Mouse (Mus musculus): ENCODE data around the gene Hydin.
A peak's percentile ranks its signal among the peaks of the same experiment; 100 is the strongest.
"Not testable (repeated sequence)": the region's sequence is repeated elsewhere in the genome, so short reads cannot be mapped to it uniquely, and the experiment has no call there.

The Hydin gene

GRCm38 (mm10) chr8:110522985-110523384, 256.2 kb downstream of the Hydin start:
- no peak for DNase-seq (ENCODE audit: low spot score)

- no peak for DNase-seq (ENCODE audit: low spot score)
Measured at GRCm38 (mm10) chr8:110525229-110525628, 258.5 kb downstream of the Hydin start.

GRCm38 (mm10) chr8:110530008-110530762, 263.4 kb downstream of the Hydin start:
- DNase-seq (ENCODE audit: low spot score) = no peak

GRCm38 (mm10) chr8:110533781-110534180, 267.0 kb downstream of the Hydin start:
- DNase-seq (ENCODE audit: low spot score) = no peak

DNA sequence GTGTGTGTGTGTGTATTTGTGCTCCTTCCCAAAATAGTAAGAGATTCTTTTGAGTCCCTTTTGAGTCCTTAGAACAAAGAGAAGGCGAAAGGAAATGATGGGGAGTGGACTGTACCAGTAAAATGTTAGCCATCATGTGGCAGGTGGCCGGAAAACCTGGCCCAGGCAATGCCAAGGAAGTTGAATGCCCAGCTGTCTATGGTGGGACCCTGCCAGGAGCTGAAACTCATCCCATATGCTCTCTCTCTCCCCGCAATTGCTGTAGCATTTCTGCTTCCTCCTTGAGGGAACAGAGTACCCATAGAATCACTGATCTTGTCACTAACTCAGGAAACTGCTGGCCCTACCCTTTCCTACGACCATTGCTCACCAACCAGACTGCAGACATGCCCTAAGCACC, 271.1 kb downstream of the Hydin start:
- no peak for DNase-seq (ENCODE audit: low spot score)

- DNase-seq (ENCODE audit: low spot score) = no peak
Measured at GRCm38 (mm10) chr8:110550343-110550742, 283.6 kb downstream of the Hydin start.

- DNase-seq (ENCODE audit: low spot score) = not testable (repeated sequence)
Measured at GRCm38 (mm10) chr8:110552111-110552510, 285.3 kb downstream of the Hydin start.

- no peak for DNase-seq (ENCODE audit: low spot score)
Measured at GRCm38 (mm10) chr8:110592641-110593040, 325.9 kb downstream of the Hydin start.

DNA sequence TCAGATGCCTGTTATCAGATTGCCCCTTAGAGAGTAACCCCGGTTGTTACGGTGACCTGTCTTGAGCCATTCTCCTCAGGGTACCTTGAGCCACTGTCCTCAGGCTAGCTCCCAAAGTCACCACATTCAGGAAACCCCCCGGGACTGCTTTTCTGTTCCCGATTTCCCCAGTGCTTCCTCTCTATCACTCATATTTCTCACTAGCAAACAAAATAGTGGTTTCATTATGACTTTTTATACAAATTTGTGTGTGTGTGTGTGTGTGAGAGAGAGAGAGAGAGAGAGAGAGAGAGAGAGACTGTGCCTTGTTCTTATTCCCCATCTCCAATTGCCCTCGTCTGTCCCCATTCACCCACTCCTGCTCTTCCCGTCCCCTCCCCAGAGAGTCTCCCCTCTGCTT, 327.4 kb downstream of the Hydin start:
- no peak for DNase-seq (ENCODE audit: low spot score)

GRCm38 (mm10) chr8:110604556-110604955, 337.8 kb downstream of the Hydin start:
- no peak for DNase-seq (ENCODE audit: low spot score)

- no peak for DNase-seq (ENCODE audit: low spot score)
Measured at GRCm38 (mm10) chr8:110605401-110606015, 338.7 kb downstream of the Hydin start.

DNA sequence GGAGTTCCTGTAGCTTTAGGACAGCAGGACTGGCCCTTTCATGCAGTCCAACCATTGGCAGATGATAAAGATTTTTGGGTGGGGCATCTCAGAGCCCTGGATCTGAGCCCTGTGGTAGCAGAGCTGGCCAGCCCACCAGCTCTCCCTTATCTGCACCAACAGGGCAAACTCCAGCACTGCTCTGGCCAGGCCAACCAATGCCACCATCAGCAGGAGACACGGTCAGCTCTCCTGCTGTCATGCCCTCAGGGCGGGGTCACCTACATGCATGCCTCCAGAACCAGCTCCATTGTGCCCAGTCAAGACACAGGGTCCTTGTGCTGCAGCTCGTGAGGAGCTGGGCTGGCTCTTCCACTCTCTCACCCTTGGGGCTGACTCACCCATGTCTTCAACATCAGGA, 349.0 kb downstream of the Hydin start:
- DNase-seq (ENCODE audit: low spot score) = no peak

DNA sequence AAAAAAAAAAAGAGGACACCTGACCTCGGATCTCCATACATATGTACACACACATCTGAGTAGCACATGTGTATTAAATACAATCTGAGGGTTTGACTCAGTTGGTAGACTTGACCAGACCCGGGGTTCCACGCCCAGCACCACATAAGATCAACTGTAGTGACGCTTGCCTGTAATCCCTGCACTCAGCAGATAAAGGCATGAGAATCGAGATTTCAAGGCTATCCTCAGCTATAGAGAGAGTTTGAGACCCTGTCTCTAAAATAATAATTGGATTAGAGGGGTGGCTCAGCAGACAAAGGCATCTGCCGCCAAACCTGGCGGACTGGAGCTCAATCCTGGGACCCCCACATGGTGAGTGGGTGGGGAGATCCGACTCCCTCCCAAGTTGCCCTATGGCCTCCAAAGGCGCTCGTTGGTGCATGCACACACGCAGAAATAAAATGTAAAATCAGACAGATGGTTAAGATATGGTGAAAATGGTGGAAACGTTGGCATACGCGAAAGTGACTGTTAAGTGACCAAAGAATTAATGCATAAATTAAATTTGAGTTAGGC, 351.1 kb downstream of the Hydin start:
- DNase-seq (ENCODE audit: low spot score) = no peak

DNA sequence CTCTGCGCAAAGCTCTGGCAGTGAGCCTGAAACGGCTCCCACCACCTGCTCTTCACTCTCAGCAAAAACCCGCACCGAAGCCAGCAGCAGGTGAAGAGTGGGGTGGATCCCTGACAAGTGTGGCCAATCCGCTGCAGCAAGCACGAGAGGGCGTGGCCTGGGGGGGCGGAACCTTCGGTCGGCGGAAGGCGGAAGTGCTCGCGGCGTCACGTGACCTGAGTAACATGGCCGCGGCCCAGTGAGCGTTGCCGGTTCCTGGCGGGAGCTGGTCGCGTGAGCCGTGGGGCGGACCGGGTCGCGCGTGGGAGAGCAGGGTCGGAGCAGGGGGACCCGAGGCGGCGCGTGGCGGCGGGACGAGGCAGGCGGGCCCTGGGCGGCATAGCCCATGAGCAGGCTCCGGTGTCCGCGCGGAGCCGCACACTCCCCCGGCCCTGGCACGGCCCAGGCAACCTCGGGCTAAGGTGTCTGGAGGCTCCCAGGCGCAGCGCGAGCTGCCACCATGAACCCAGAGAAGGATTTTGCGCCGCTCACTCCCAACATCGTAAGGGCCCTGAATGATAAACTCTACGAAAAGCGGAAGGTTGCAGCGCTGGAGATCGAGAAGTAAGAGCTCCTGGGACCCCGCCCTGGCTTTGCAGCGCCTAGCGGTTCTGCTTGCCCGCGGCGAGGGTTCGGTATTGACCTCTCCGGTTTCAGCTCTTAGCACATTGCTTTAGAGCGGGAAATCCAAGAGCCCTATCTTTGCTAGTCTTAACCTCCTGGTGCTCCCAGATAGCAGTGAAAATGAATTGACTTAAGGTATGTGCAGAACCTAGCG, 351.8 kb downstream of the Hydin start, which contains the start of gene Vac14:
Vac14 (plus strand) TSS at position 195 of the 817 bp plus-strand sequence.
- peak; percentile 95 for DNase-seq (ENCODE audit: low spot score)

GRCm38 (mm10) chr8:110619208-110619574, 352.4 kb downstream of the Hydin start:
- DNase-seq (ENCODE audit: low spot score) = no peak

DNA sequence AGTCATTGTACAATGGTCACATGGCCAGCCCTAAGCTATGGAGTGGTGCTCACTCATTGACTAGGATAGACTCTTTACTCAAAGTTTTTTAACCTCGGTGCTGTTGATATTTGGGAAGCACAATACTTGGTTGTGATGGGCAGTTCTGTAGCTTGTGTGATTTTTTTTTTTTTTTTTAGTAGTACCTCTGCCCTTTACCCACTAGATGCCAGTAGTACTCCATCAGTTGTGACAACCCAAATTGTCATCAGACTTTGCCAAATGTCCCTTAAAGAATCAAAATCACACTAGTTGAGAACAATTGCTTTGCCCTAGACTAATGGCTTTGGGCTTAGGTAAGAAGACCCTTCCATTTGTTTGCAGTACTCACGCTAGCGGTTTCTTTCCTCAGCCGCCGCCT, 353.1 kb downstream of the Hydin start:
- peak; percentile 26 for DNase-seq (ENCODE audit: low spot score)

- DNase-seq (ENCODE audit: low spot score) = no peak
Measured at GRCm38 (mm10) chr8:110626431-110626830, 359.7 kb downstream of the Hydin start.

DNA sequence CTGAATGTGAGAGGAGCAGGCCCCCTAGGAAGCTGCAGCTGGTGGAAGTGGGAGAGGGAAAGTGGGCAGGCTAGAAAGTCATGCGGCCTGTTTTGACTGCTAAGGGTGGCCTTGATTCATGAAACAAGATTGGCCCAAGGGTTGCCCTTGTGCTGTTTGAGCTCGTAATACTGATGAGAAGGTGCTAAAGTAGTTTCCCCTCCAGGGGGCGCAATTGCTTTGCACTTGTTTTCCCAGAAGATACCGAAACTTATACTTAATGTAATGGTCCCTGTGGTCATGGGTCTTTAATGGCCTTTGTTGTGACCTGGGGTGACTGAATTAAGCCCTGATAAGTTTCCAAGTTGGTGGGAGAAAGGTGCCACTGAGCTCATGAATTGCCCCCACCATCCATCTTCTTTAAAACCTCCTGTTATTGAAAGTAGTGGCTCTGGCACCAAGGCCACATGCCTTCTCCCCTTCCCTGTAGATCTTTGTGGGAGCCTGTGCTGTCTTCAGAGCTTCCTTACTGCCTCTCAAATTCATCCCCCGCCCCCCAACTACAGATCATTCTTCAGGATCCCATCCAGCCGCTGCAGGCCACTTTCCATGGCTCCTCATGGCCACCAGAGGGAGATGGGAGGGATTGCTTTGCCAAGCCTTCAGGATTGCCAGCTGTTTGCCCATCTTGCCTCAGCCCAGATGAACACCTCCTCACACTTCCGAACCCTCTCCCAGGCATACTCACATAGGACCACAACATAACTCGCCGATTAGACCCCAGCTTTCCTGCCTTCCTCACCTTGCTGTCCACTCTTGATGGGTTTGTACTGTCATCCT, 362.7 kb downstream of the Hydin start:
- peak; percentile 68 for DNase-seq (ENCODE audit: low spot score)

DNA sequence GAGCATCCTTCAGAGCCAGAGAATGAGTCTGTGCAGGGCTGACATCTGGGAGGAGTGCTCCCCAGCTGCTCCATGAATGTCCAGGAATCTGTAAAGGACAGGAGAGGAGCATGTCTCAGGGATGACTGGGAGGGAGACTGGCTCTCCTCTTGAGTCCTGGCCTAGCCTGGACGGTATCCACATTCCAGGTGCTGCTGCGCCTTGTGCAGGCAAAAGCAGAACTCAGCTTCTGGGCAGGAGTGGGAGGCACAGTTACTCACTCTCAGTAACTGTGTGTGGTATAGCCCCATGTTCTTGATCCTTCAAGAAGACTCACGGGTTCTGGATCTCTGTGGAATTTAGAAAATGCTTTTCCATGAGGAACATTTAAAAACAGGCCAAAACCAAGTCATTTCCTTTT, 363.3 kb downstream of the Hydin start:
- DNase-seq (ENCODE audit: low spot score) = no peak

- no peak for DNase-seq (ENCODE audit: low spot score)
Measured at GRCm38 (mm10) chr8:110630571-110631071, 363.8 kb downstream of the Hydin start.

DNA sequence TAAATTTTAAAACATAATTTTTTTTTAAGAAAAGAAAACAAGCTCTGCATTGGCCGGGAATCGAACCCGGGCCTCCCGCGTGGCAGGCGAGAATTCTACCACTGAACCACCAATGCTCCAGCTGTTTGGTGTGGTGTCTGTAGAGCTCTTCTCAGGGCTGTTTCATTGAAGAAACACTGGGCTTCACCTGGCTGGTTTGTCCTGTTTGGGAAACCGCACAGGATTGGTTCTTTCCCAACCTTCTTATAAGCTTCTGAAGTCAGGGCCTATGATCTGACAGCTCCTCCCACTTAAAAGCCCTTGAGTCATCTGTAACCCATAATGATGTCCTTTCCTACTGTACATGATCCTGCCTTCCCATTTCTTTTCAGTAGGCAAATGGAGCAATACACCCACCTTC, 364.4 kb downstream of the Hydin start:
- no peak for DNase-seq (ENCODE audit: low spot score)
